Mouse (Mus musculus) urinary bladder, adult 2 months (tissue): ENCODE data around the gene Dis3l. TPM values are rescaled to one million over a fixed set of nuclear protein-coding genes. Genes with fewer than 3 reads are reported as not detected.
"Not testable (repeated sequence)": the region's sequence is repeated elsewhere in the genome, so short reads cannot be mapped to it uniquely, and the experiment has no call there.

Source experiments
- DNase-seq: peaks from one replicate; pipeline ENCODE4 v3.0.0; 2022; ENCODE audit warnings: low spot score
- polyA plus RNA-seq: library from polyadenylated mRNA; depleted of rRNA; stranded (reverse); fragments of >200 nt; gene quantifications from 2 replicates; pipeline ENCODE4 v1.2.3, GENCODE M21; 2012

Gene Dis3l
- polyA plus RNA-seq, 1 experiment, result 21.5 TPM

DNA sequence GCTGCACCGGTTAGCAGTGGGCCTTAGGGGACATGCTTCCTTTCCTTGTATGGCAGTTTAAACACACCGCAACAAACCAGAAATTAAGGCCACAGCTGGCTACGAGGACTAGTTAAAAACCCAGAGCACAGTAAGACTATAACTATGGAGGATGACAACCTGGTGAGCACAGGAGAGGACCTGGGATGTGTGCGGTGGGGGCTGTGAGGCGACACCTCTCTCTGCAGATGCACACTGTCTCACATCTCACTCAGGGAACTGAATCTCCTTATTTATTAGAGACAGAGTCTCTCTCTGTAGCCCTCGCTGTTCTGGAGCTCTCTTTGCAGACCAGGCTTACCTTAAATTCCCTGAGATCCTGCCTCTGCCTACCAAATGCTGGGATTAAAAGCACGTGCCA lies 17.1 kb downstream of the Dis3l start:
- no peak for DNase-seq

DNA sequence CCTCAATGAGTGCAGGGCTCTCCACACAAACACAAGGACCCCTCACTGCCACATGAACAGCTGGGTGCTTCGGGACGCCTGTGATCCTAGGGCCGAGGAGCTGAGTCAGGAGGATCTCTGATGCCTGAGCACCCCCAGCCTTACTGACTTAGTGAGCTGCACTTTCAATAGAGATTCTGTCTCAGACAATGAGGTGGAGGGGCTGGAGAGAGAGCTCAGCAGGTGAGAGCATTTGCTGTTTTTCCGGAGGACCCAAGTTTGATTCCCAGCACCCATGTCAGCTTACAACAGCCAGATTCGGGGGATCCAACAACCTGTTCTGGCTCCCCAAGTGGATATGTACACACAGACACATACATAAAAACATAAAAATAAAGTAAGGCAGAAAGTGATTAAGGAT lies 24.1 kb downstream of the Dis3l start:
- DNase-seq, result no peak

DNA sequence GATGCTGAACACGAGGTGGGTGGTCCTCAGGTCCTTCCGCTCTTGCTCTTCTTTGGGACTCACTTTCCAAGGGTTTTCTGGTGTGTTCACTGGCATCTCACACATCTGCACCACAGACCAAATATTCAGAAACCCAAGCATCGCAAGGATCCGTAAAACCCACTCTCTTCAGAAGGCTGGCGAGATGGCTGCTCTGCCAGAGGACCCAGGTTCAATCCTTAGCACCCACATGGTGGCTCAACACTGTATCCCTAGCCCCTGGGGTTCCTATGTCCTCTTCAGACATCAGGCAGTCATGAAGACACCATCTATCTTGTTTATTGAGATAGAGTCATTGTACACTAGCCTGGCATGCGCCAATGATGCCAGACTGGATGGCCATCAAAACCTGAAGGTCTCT lies 26.4 kb downstream of the Dis3l start:
- DNase-seq, result no peak

DNA sequence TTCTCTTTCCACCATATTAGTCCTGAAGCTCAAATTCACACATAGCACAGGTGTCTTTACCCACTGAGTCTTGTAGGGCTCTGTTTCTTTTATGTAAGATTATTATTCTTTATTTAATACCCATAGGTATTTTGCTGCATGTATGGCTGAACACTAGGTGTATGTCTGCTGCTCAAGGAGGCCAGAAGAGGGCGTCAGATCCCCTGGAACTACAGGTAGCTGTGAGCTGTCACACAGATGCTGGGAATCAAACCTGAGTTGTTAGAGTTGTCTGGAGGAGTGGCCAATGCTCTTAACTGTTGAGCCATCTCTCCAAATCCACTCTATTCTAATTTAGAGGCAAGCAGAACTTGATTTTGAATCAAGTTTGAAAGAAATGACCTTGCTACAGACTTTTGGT lies 29.0 kb downstream of the Dis3l start:
- DNase-seq, result no peak

GRCm38 (mm10) chr9:64310996-64311785 lies 29.9 kb downstream of the Dis3l start:
- DNase-seq, result no peak

- no peak for DNase-seq
Observed at GRCm38 (mm10) chr9:64306476-64307312, 34.4 kb downstream of the Dis3l start.

DNA sequence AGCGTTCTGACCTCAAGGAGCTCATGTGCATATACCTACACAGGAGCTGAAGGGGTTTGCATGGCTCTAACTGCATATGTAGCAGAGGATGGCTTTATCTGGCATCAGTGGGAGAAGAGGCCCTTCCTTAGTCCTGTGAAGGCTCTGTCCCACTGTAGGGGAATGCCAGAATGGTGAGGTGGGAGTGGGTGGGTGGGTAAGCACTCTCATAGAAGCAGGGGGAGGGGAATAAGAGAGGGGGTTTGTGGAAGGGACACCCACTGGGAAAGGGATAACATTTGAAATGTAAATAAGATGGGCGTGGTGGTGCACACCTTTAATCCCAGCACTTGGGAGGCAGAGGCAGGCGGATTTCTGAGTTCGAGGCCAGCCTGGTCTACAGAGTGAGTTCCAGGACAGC lies 38.0 kb downstream of the Dis3l start:
- DNase-seq, result not testable (repeated sequence)

DNA sequence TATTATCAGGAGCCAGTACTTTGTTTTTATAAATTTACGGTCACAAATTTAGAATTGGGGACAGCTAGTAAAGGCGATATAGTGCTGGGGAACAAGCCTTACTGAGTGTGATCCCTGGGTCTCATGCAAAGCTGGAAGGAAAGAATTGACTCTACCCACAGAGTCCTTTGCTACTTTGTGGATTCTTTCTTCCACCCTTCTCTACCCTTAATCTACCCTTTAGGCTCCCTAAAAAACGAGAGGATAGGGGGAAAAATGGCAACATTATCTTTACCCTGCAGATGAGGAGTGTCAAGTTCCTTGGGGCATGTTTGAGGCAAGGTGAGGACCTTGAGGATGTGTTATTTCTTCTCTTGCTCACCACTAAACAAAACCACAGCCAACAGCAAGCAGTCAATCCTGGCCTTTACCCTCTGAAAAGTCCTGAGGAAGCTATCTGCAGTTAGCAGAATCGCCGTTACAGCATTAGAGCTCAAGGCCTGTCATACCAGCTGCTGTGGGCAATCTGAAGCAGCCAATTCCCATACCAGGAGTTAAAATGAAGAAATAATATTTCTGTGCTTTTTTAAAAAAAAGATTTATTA lies 58.6 kb downstream of the Dis3l start:
- no peak for DNase-seq

GRCm38 (mm10) chr9:64281781-64282178 lies 59.3 kb downstream of the Dis3l start:
- DNase-seq, result no peak

DNA sequence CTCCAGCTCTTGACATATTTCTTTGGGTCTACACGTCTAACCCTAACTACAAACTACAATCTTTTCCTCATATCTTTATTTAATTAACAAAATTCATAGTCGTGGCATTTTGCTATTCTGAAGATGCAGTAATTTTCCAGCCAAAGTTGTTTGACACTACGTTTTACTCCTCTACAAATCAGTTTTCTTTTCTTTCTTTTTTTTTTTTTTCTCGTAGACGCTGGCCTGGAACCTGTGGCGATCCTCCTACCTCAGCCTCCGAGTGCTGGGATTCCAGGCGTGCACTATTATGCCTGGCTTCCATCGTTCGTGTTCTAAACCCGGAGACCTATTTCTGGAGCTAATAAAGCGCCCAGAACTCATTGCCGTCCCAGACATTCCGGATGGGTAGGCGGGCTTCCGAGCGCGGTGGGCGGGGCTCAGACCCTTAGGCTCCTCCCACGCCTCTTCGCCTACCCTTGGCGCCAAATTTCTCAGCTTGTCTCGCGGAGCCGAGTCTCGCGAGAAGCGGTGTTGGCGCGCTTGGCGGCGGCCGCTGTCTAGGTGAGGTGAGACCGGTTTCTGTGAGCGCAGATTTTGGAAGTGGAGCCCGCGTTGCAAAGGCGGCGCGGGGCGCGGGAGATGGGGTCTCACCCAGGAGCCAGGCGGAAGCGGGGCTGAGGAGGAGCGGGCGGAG lies 59.8 kb downstream of the Dis3l start, which contains the start of gene Tipin:
TSS of gene Tipin (plus strand) at position 477 of the 676 bp plus-strand sequence.
- peak; percentile 95 for DNase-seq

GRCm38 (mm10) chr9:64278665-64279310 lies 62.3 kb downstream of the Dis3l start:
- no peak for DNase-seq

DNA sequence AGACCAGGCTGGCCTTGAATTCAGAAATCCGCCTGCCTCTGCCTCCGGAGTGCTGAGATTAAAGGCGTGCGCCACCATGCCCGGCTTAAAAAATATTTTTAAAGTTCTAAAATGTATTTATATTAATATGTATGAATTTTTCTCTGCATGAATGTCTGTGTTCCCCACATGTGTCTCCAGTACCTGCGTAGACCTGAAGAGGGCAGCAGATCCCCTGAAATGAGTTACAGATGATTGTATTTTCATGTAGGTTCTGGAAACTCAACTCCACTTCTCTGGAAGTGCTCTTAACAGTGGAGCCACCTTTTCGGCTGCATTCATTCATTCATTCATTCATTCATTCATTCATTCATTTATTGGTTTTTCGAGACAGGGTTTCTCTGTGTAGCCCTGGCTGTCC lies 63.4 kb downstream of the Dis3l start:
- peak; percentile 27 for DNase-seq

DNA sequence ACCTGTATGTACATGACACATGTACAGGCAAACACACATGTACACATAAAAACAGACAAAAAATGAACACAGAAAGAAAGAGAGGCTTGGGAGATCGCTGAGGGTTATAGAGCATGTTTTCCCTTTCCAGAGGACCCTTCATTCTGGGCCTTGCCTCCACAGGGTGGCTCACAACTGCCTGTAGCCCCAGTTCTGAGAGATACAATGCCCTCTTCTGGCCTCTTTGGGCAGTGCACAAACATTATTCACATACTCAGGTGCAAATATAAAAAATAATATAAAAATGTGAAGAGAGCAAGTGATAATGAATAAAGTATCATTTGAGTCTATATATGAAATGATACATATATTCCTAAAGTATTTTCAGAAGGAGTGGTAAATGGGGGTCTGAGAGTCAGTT lies 66.2 kb downstream of the Dis3l start:
- no peak for DNase-seq

DNA sequence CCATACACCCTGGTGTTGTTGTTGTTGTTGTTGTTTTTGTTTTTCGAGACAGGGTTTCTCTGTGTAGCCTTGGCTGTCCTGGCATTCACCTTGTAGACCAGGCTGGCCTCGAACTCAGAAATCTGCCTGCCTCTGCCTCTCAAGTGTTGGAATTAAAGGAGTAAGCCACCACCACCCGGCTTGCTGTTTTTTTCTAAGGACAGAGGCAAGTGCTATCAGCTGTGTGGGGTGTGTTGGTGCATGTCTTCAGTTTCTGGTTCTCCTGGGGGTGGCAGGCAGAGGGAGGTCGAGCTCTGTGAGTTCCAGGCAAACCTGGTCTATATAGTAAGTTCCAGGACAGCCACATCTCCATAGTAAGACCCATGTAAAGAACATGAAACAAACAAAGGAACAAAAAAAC lies 66.8 kb downstream of the Dis3l start:
- no peak for DNase-seq

GRCm38 (mm10) chr9:64273757-64274156 lies 67.3 kb downstream of the Dis3l start:
- DNase-seq, result no peak

DNA sequence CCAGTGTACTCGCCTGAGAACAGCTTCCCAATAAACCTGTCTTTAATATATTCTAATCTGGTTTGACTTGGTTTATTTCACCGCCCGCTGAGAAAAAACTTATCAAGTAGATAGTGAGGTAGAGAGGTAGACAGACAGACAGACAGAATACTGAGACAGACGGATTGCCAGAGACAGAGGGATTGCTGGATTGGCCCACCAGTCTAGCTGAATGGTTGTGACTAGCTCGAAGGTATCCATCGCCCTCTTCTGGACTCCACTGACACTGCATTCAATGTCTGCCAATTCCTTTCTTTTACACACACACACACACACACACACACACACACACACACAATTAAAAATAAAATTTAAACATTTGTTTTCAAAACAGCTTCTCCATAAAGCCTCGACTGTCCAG lies 68.5 kb downstream of the Dis3l start:
- DNase-seq, result no peak

- DNase-seq, result no peak
Observed at GRCm38 (mm10) chr9:64271249-64271648, 69.8 kb downstream of the Dis3l start.

DNA sequence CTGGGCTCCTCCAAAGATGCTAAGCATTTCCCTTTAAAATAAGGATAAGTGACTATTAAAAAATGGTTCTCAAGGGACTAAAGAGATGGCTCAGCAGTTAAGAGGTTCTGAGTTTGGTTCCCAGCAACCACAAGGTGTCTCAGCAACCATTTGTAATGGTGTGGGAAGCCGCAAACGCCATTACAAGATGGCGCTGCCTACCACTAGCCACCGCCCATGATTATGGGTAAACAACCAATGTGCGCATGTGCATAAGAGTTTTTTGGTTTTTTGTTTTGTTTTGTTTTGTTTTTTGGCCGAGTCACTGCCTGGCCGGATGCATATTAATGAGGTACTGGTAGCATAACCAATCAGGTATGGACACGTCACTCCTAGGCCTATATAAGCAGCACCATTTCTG lies 72.3 kb downstream of the Dis3l start:
- DNase-seq, result not testable (repeated sequence)

- no peak for DNase-seq
Observed at GRCm38 (mm10) chr9:64268196-64268595, 72.9 kb downstream of the Dis3l start.

DNA sequence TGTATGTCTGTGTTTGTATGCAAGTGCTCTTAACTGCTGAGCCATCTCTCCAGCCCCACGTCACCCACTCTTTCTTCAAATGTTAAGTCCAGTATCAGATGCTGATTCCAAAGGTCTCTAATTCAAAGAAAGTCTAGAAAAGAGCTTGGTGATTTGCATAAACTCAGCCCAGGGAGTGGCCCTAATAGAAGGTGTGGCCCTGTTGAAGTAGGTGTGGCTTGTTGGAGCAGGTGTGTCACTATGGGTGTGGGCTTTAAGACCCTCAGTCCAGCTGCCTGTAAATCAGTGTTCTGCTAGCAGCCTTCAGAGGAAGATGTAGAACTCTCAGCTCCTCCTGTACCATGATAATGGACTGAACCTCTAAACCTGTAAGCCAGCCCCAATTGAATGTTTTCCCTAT lies 73.9 kb downstream of the Dis3l start:
- DNase-seq, result no peak

DNA sequence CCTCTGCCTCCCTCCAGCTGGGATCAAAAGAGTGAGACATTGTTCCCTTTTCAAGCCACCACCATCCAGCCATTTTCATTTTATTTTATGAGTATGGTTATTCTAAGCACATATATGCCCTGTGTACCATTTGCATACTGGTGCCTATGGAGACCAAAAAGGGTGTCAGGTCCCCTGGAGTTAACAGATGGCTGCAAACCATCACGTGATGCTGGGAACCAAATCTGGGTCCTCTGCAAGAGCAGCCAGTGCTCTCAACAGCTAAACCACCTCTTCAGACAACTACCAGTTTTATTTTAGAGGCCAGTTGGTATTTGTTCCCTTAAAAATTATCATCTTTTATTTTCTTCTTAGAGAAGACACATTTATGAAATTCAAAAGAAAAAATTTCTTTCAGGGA lies 76.3 kb downstream of the Dis3l start:
- no peak for DNase-seq

DNA sequence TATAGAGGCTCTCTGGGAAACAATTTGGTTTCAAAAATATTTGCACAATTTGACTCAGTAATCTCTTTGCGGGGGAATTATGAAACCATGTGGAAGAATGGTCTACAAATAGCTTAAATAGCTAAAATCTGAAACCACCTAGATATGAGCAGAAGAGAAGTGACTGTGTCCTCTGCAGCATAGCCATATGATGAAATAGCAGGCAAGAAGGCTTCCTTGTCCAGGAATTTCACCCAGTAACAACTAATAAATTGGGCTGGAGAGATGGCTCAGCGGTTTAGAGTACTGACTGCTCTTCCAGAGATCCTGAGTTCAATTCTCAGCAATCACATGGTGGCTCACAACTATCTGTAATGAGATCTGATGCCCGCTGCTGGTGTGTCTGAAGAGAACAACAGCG lies 80.1 kb downstream of the Dis3l start:
- no peak for DNase-seq
